Mouse (Mus musculus) embryonic facial prominence, embryonic 14.5 days (tissue): ENCODE measurements at regions not wholly inside any gene's neighbourhood (a gene's known extent, or its start where the extent isn't known, plus 50 kb on each side); places are given as distances from the start of the nearest gene placed in this dataset.
A peak's percentile ranks its signal among the peaks of the same experiment; 100 is the strongest.

Experiments used
- ATAC-seq: fragments of 200-750 bp; cut with Nextera tagmentation; 2 replicates; pipeline ENCODE4 v1.8.0; 2017; ENCODE audit warnings: low read depth, moderate number of reproducible peaks, moderate TSS enrichment
- DNase-seq: peaks from one replicate; pipeline ENCODE4 v3.0.0-alpha.2; 2015; ENCODE audit warnings: low spot score
- H3K27ac ChIP-seq: fragments of 300-500 bp; sonication (generic); replicated peaks from 2 replicates; pipeline ENCODE4 v1.5.1; 2014; ENCODE audit warnings: low read depth, mild to moderate bottlenecking, low read length, moderate library complexity
- H3K27me3 ChIP-seq: fragments of 300-500 bp; sonication (generic); replicated peaks from 2 replicates; pipeline ENCODE4 v1.6.1; 2014; ENCODE audit warnings: low read length; ENCODE audit not compliant: control insufficient read depth, insufficient read depth
- H3K36me3 ChIP-seq: fragments of 300-500 bp; sonication (generic); 2 replicates; pipeline ENCODE4 v1.6.1; 2014; ENCODE audit warnings: low read length, mixed read lengths; ENCODE audit not compliant: control insufficient read depth, insufficient read depth
- H3K4me1 ChIP-seq: fragments of 300-500 bp; sonication (generic); 2 replicates; pipeline ENCODE4 v1.6.1; 2014; ENCODE audit warnings: antibody characterized with exemption, low read length; ENCODE audit not compliant: control insufficient read depth, insufficient read depth
- H3K4me2 ChIP-seq: fragments of 300-500 bp; sonication (generic); 2 replicates; pipeline ENCODE4 v1.6.1; 2014; ENCODE audit warnings: low read depth, mild to moderate bottlenecking, low read length, moderate library complexity, mixed read lengths
- H3K4me3 ChIP-seq: fragments of 300-500 bp; sonication (generic); 2 replicates; pipeline ENCODE4 v1.5.1; 2014; ENCODE audit warnings: low read depth, mild to moderate bottlenecking, low read length
- H3K9ac ChIP-seq: fragments of 300-500 bp; sonication (generic); 2 replicates; pipeline ENCODE4 v1.6.1; 2014; ENCODE audit warnings: low read depth, mild to moderate bottlenecking, low read length, moderate library complexity, mixed read lengths
- H3K9me3 ChIP-seq: fragments of 300-500 bp; sonication (generic); 2 replicates; pipeline ENCODE4 v1.6.1; 2016; ENCODE audit warnings: low read length; ENCODE audit not compliant: control insufficient read depth
- WGBS: fragments of 180-500 bp; shearing (Covaris S2); extraction: QIAGEN DNeasy Blood & Tissue Kit; methylation state at CpG from one replicate; pipeline ENCODE4 v1.1.7; 2014; 5-methylcytosine and 5-hydroxymethylcytosine counted together

- no peaks in the 10 kb centered on the region for H3K9me3 ChIP-seq
- DNase-seq (no peak), ATAC-seq (no peak)
- no peaks in the 10 kb centered on the region for H3K36me3 ChIP-seq
- WGBS: 88% methylated on average over 3 of the region's 3 CpGs
- no peaks in the 10 kb centered on the region for H3K27me3 ChIP-seq
- no peak overlapping the region for H3K4me2 ChIP-seq
- H3K27ac ChIP-seq: no peak overlapping the region
- H3K9ac ChIP-seq: no peak overlapping the region
- no peak overlapping the region for H3K4me3 ChIP-seq
- no peaks in the 10 kb centered on the region for H3K4me1 ChIP-seq
These were observed 495.0 kb downstream of the Mettl4 start for GRCm38 (mm10) chr17:94254801-94255200.

GRCm38 (mm10) chr17:94243821-94244220, 506.0 kb downstream of the Mettl4 start:
- Histone ChIP-seq H3K4me2 (no peak overlapping the region), H3K27ac (no peak overlapping the region), H3K4me1 (no peaks in the 10 kb centered on the region), H3K36me3 (no peaks in the 10 kb centered on the region), H3K9me3 (no peaks in the 10 kb centered on the region), H3K27me3 (no peaks in the 10 kb centered on the region), H3K9ac (no peak overlapping the region), H3K4me3 (no peak overlapping the region)
- peak; percentile 3 for DNase-seq
- no peak for ATAC-seq
- WGBS: 70% methylated on average over 1 of the region's 1 CpGs

DNA sequence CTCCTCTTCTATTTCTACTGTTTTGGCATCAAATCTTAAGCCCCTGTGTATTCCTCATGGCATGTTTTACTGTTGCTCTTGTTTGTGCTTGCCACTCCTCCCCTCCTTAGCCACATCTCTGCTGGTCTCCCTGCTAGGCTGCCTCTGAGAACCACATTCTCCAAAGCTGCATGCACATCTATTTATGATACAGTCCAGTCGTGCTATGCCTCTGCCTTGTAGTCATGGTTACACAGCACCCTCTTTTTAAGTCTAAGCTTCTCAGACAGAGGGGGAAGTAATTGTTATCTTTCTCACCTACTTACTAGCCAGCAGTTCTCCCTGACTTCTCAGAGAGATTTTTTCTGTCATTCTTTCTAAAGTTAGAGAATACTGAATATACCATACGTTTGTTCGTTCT, 523.7 kb downstream of the Mettl4 start:
- ATAC-seq (no peak), DNase-seq (no peak)
- 73% methylated on average over 3 of the region's 3 CpGs for WGBS

More for the DNA sequence above, 523.7 kb downstream of the Mettl4 start:
- Histone ChIP-seq H3K27ac (no peak overlapping the region), H3K27me3 (no peaks in the 10 kb centered on the region), H3K4me1 (no peaks in the 10 kb centered on the region), H3K9me3 (no peaks in the 10 kb centered on the region), H3K36me3 (no peaks in the 10 kb centered on the region), H3K9ac (no peak overlapping the region), H3K4me3 (no peak overlapping the region), H3K4me2 (no peak overlapping the region)
